Mouse (Mus musculus) monocyte, adult 59 days (primary cell): Measurements from ENCODE around the gene Rgs5. TPM values are rescaled to one million over a fixed set of nuclear protein-coding genes. Genes with fewer than 3 reads are reported as not detected.

ENCODE experiments used
- total RNA-seq, 2 experiments: library from RNA; stranded (reverse); gene quantifications; one replicate each; pipeline ENCODE4 v1.2.4; 2023

Rgs5 gene
- not detected for total RNA-seq

GRCm38 (mm10) chr1:169655256-169655655 lies at the start of gene Rgs5:
Gene Rgs5, plus strand, starts transcription at chr1:169655501.

Other genes starting within 250 kb of the Rgs5 start
- 1 to 10 TPM in 1 of 2 experiments, under 1 TPM in 1; 0.91 to 1.2 TPM for gene Nuf2, start 124.0 kb upstream of the Rgs5 start, total RNA-seq
- not detected for gene Rgs4, start 92.1 kb downstream of the Rgs5 start, total RNA-seq